Mouse (Mus musculus) CH12.LX (cell line): ENCODE results near the gene Fgfr2. TPM values are rescaled to one million over a fixed set of nuclear protein-coding genes. Genes with fewer than 3 reads are reported as not detected.

Experiments
- DNase-seq: peaks from one replicate; pipeline ENCODE4 v3.0.0-alpha.2; 2013; ENCODE audit errors: extremely low read depth
- H3K27ac ChIP-seq: 2 replicates; pipeline ENCODE4 v1.5.1; 2012; ENCODE audit warnings: low read depth, mild to moderate bottlenecking, control low read depth, moderate library complexity; ENCODE audit not compliant: insufficient read depth
- H3K27me3 ChIP-seq: replicated peaks from 2 replicates; pipeline ENCODE3; 2012; ENCODE audit warnings: inconsistent platforms
- H3K36me3 ChIP-seq, 2 experiments: replicated peaks in 1 of 2; 2 replicates each; pipeline versions ENCODE3 to v1.6.1; 2012; ENCODE audit warnings: inconsistent platforms in 1 of 2, low read length in 1 of 2, mild to moderate bottlenecking in 1 of 2, mixed read lengths in 1 of 2, moderate library complexity in 1 of 2; ENCODE audit not compliant: control insufficient read depth in 1 of 2, insufficient read depth in 1 of 2
- H3K4me1 ChIP-seq, 2 experiments: 2 replicates each; pipeline ENCODE4 v1.6.1; 2012; ENCODE audit warnings: inconsistent platforms in 1 of 2, moderate library complexity in 1 of 2; ENCODE audit not compliant: insufficient read depth in 2 of 2, control insufficient read depth in 1 of 2
- H3K4me2 ChIP-seq: 2 replicates; pipeline ENCODE4 v1.6.1; 2012; ENCODE audit warnings: low read depth, mild to moderate bottlenecking, control low read depth; ENCODE audit not compliant: poor library complexity, insufficient read depth, severe bottlenecking
- H3K4me3 ChIP-seq, 3 experiments: fragments of 150-350 bp in 1 of 3; sonication (generic) in 1 of 3; replicated peaks in 1 of 3; 2 replicates each; pipeline versions ENCODE3 to v1.5.1; 2011 to 2012; ENCODE audit warnings: low read depth in 2 of 3, low read length in 2 of 3, mild to moderate bottlenecking in 2 of 3, moderate library complexity in 2 of 3, control low read depth in 1 of 3, improper control_type of control experiment in 1 of 3, inconsistent platforms in 1 of 3, mixed read lengths in 1 of 3; ENCODE audit not compliant: poor library complexity in 1 of 3
- H3K79me2 ChIP-seq: replicated peaks from 2 replicates; pipeline ENCODE4 v1.6.1; 2012; ENCODE audit warnings: mild to moderate bottlenecking, moderate library complexity; ENCODE audit not compliant: control insufficient read depth, poor library complexity, insufficient read depth, severe bottlenecking; ENCODE audit errors: extremely low read depth
- H3K9ac ChIP-seq: 2 replicates; pipeline ENCODE4 v1.6.1; 2012; ENCODE audit warnings: low read depth, mild to moderate bottlenecking, control low read depth, moderate library complexity; ENCODE audit not compliant: insufficient read depth
- H3K9me3 ChIP-seq: replicated peaks from 2 replicates; pipeline ENCODE3; 2012; ENCODE audit warnings: low read length, inconsistent platforms, mixed read lengths
- BHLHE40 ChIP-seq: IDR thresholded peaks from 2 replicates; pipeline ENCODE4 v1.6.1; 2011; ENCODE audit warnings: mild to moderate bottlenecking, low read depth, low read length, improper control_type of control experiment
- CHD1 ChIP-seq: IDR thresholded peaks from 2 replicates; pipeline ENCODE4 v1.6.1; 2012; ENCODE audit warnings: low read depth, low read length, improper control_type of control experiment, inconsistent platforms
- ETS1 ChIP-seq: conservative IDR thresholded peaks from 2 replicates; pipeline ENCODE4 v1.6.1; 2012; ENCODE audit warnings: low read depth, mild to moderate bottlenecking, inconsistent platforms, low read length, improper control_type of control experiment, moderate library complexity
- IRF4 ChIP-seq: IDR thresholded peaks from 2 replicates; pipeline ENCODE4 v1.6.1; 2014; ENCODE audit warnings: low read depth, mild to moderate bottlenecking, inconsistent platforms, low read length, improper control_type of control experiment
- KAT2A ChIP-seq: IDR thresholded peaks from 2 replicates; pipeline ENCODE4 v1.6.1; 2012; ENCODE audit warnings: low read length, improper control_type of control experiment, inconsistent platforms; ENCODE audit not compliant: insufficient replicate concordance
- MAZ ChIP-seq: IDR thresholded peaks from 2 replicates; pipeline ENCODE4 v1.6.1; 2012; ENCODE audit warnings: low read depth, mild to moderate bottlenecking, inconsistent platforms, low read length, improper control_type of control experiment, moderate library complexity
- NELFE ChIP-seq: IDR thresholded peaks from 2 replicates; pipeline ENCODE4 v1.6.1; 2011; ENCODE audit warnings: low read depth, low read length, improper control_type of control experiment
- POLR2AphosphoS2 ChIP-seq: IDR thresholded peaks from 2 replicates; pipeline ENCODE4 v1.6.1; 2011; ENCODE audit warnings: low read depth, low read length, improper control_type of control experiment
- RCOR1 ChIP-seq: conservative IDR thresholded peaks from 2 replicates; pipeline ENCODE4 v1.6.1; 2012; ENCODE audit warnings: low read depth, mild to moderate bottlenecking, inconsistent platforms, low read length, improper control_type of control experiment
- SIN3A ChIP-seq: IDR thresholded peaks from 2 replicates; pipeline ENCODE4 v1.6.1; 2012; ENCODE audit warnings: low read length, improper control_type of control experiment, inconsistent platforms
- SMC3 ChIP-seq: IDR thresholded peaks from 2 replicates; pipeline ENCODE4 v1.6.1; 2011; ENCODE audit warnings: low read depth, low read length, improper control_type of control experiment
- UBTF ChIP-seq: IDR thresholded peaks from 2 replicates; pipeline ENCODE4 v1.6.1; 2012; ENCODE audit warnings: low read depth, mild to moderate bottlenecking, inconsistent platforms, low read length, improper control_type of control experiment, moderate library complexity
- USF1 ChIP-seq: IDR thresholded peaks from 2 replicates; pipeline ENCODE4 v1.6.1; 2014; ENCODE audit warnings: low read depth, mild to moderate bottlenecking, inconsistent platforms, low read length, improper control_type of control experiment
- USF2 ChIP-seq: conservative IDR thresholded peaks from 2 replicates; pipeline ENCODE4 v1.6.1; 2011; ENCODE audit warnings: low read depth, low read length, improper control_type of control experiment
- ZKSCAN1 ChIP-seq: IDR thresholded peaks from 2 replicates; pipeline ENCODE4 v1.6.1; 2012; ENCODE audit warnings: low read depth, inconsistent platforms, low read length, improper control_type of control experiment, borderline replicate concordance
- ZMIZ1 ChIP-seq: IDR thresholded peaks from 2 replicates; pipeline ENCODE4 v1.6.1; 2012; ENCODE audit warnings: low read depth, mild to moderate bottlenecking, inconsistent platforms, low read length, improper control_type of control experiment
- dilution Hi-C: fragments of 300-500 bp; cut with MboI; formaldehyde crosslinking; loops from 2 replicates; pipeline ENCODE4 v1.14.3; 2020; ENCODE audit warnings: low sequenced_read_pairs; ENCODE audit not compliant: extremely low pct_unique_long_range_greater_than_20kb, extremely low pct_ligation_motif_present
- in situ Hi-C: fragments of 300-500 bp; cut with MboI; formaldehyde crosslinking; loops from 3 replicates; pipeline ENCODE4 v1.14.3; 2019; ENCODE audit warnings: low sequenced_read_pairs, low pct_ligation_motif_present, low pct_unique_long_range_greater_than_20kb, mixed read lengths
- polyA plus RNA-seq: library from polyadenylated mRNA; unstranded; fragments of >175 nt; gene quantifications from 2 replicates; pipeline ENCODE4 v1.2.1, GENCODE M21; 2012; ENCODE audit warnings: low read depth; ENCODE audit not compliant: insufficient read length
- total RNA-seq, 2 experiments: library from RNA; depleted of rRNA; stranded (reverse); fragments of 300-350 nt in 1 of 2; fragments of >200 nt in 1 of 2; gene quantifications; 2 replicates each; pipeline ENCODE4 v1.2.3; 2012 to 2014

Fgfr2 gene
- total and polyA plus RNA-seq, 3 experiments = not detected

DNA sequence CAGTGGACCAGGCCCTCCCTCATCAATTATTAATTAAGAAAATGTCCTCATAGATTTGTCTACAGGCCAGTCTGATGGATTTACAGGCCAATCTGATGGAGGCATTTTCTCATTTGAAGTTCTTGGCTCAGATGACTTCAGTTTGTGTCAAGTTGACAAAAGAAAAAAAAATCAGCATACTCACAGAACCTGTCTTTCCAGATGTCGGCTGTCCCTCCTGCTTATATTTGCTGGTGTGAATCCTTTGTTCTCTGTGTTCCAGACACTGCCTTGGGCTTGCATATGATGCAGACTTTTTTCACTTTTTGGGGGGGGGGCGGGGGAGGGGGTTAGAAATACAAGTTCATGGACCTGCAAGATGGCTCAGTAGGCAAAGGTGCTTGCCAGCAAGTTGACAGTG lies 1472.9 kb downstream of the Fgfr2 start:
- H3K27me3 ChIP-seq = peaks cover 88% of the 10 kb centered on the region
- no peak overlapping the region for H3K4me2 ChIP-seq
- H3K79me2 ChIP-seq = no peaks in the 10 kb centered on the region
- in situ Hi-C loops = no loop called here
- H3K36me3 ChIP-seq = no peaks in the 10 kb centered on the region
- no peak for DNase-seq
- H3K9ac ChIP-seq = no peak overlapping the region
- H3K4me3 ChIP-seq = no peak overlapping the region
- TF ChIP-seq ZMIZ1 (no peak), BHLHE40 (no peak), USF2 (no peak), RCOR1 (no peak), NELFE (no peak), POLR2AphosphoS2 (no peak), KAT2A (no peak), MAZ (no peak), USF1 (no peak), CHD1 (no peak)
- dilution Hi-C loops = no loop called here
- no peaks in the 10 kb centered on the region for H3K4me1 ChIP-seq
- no peak overlapping the region for H3K27ac ChIP-seq
- H3K9me3 ChIP-seq = peaks cover 8% of the 10 kb centered on the region

DNA sequence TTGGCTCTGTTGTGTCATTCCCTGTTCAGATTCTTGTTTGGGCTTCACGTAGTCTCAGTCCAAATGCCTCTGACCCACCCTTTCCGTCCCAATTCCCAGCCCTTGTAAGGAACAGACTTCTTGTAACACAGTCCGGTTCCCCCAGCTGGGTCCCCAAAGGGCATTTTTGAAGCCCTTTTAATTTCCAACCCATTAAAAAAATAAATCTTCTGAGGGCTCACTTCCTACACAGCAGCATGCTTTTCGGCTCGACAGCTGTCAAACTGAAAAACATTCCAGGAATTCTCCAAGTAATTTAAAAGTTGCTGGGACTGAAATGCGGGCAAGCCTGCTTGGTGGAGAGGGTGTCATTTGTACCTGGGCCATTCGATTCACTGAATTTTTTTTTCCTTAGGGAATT lies 1474.9 kb downstream of the Fgfr2 start:
- Histone ChIP-seq H3K9ac (no peak overlapping the region), H3K4me1 (no peaks in the 10 kb centered on the region), H3K4me3 (no peak overlapping the region), H3K27ac (no peak overlapping the region), H3K4me2 (no peak overlapping the region), H3K27me3 (peaks cover 89% of the 10 kb centered on the region), H3K9me3 (no peaks in the 10 kb centered on the region), H3K79me2 (no peaks in the 10 kb centered on the region), H3K36me3 (no peaks in the 10 kb centered on the region)
- no peak for DNase-seq
- TF ChIP-seq ETS1 = no peak
- TF ChIP-seq IRF4 = no peak
- TF ChIP-seq UBTF = no peak
- TF ChIP-seq USF2 = no peak
- no peak for TF ChIP-seq BHLHE40
- TF ChIP-seq SIN3A = no peak
- no peak for TF ChIP-seq SMC3
- TF ChIP-seq ZKSCAN1 = no peak
- dilution Hi-C loops (no loop called here), in situ Hi-C loops (no loop called here)
